9 mouse cellular contexts compared by ENCODE assay signal in genomic region chr6:136875670-136876069, GRCm38 (mm10). TPM values are rescaled to one million over a fixed set of nuclear protein-coding genes. Genes with fewer than 3 reads are reported as not detected.
DNase-seq lines count a peak whose midpoint lies in the region.
"Had no signal": no experiment of that assay in that cellular context is flagged by ENCODE, and none has a peak within 500 bp of the region (broad histone marks: within the 10 kb centered on the region; RNA-seq: fewer than 3 reads in every experiment).

Gene Mgp, minus strand, starts transcription at chr6:136875823.

- WGBS in large intestine, adult 2 months = 39% methylated on average over 9 of the region's 9 CpGs

- peak in 1 of 2 experiments; percentile 32 for DNase-seq in layer of hippocampus, adult 18-20 months (ENCODE audit: low spot score in 2 of 2)
- DNase-seq in layer of hippocampus, adult 9-11 months = no peak
- peak; percentile 42 for DNase-seq in embryo, embryonic 10.5 days (ENCODE audit: low spot score)
- DNase-seq in heart, adult 8-10 months (ENCODE audit: low spot score) = peak; percentile 64
- DNase-seq in large intestine, adult 2 months (ENCODE audit: low read depth, low spot score) = no peak
- peak; percentile 56 for DNase-seq in lung, postnatal 25 days (ENCODE audit: low spot score)
- peak; percentile 47 to 53 for DNase-seq in urinary bladder, postnatal 36 days (ENCODE audit: low spot score in 2 of 2)
- no peak for DNase-seq in thymus, adult 18-20 months

RNA-seq across cellular contexts. Expression of gene Mgp, which starts in this region (rescaled TPM):
- total RNA-seq in layer of hippocampus, adult 18-20 months (2021) = 10 to 100 TPM; 24.7 to 29.4 TPM
- 100 to 1,000 TPM; 260 to 429 (median 309) TPM for total RNA-seq in heart, adult 8-10 months (2022)
- 209 and 260 TPM in 2 replicates for polyA plus RNA-seq in large intestine, adult 2 months (2012; rRNA removed)
- polyA plus RNA-seq: G1E had no signal

Comparison
In these comparisons a context has a peak if more than half of its experiments do, and no peak if none do; other contexts are left out.
1. RNA of gene Mgp (total RNA-seq): 260 to 429 TPM in heart, adult 8-10 months; 24.7 to 29.4 TPM in layer of hippocampus, adult 18-20 months; every median in the first group is over 4 times any median in the second.
2. DNase-seq: peak in embryo, embryonic 10.5 days (single experiment), heart, adult 8-10 months (single experiment), lung, postnatal 25 days (single experiment) and urinary bladder, postnatal 36 days (2 of 2); none in layer of hippocampus, adult 9-11 months (single experiment), large intestine, adult 2 months (single experiment) and thymus, adult 18-20 months (0 of 2).